Mouse (Mus musculus) small intestine, adult 2 months (tissue): ENCODE results near the gene Mrps23.

Source experiments
- CTCF ChIP-seq: fragments of 200-500 bp; IDR thresholded peaks from 2 replicates; pipeline ENCODE4 v1.5.1; 2012; ENCODE audit warnings: low read depth, mild to moderate bottlenecking, control low read depth, inconsistent platforms, low read length, moderate library complexity, mixed read lengths; ENCODE audit not compliant: insufficient replicate concordance, insufficient read length; ENCODE audit errors: extremely low read depth
- POLR2A ChIP-seq: fragments of 200-500 bp; IDR thresholded peaks from 2 replicates; pipeline ENCODE4 v1.6.1; 2012; ENCODE audit warnings: low read depth, mild to moderate bottlenecking, control low read depth, inconsistent platforms, low read length, moderate library complexity

- TF ChIP-seq CTCF: no peak
- TF ChIP-seq POLR2A: no peak
Observed at GRCm38 (mm10) chr11:88154500-88154899, 49.7 kb upstream of the Mrps23 start.
